Mouse (Mus musculus) hindlimb bud, embryonic 11.5 days (tissue): ENCODE data around the gene Gm12216.
"Not testable (repeated sequence)": the region's sequence is repeated elsewhere in the genome, so short reads cannot be mapped to it uniquely, and the experiment has no call there.

Experiments used
- DNase-seq: peaks from one replicate; pipeline ENCODE4 v3.0.0-alpha.2; 2012; ENCODE audit warnings: low read depth, low spot score; ENCODE audit errors: extremely low spot score

Gm12216 gene

GRCm38 (mm10) chr11:53858761-53859580 lies at the start of gene Gm12216:
Gene Gm12216, minus strand, starts transcription at chr11:53859256.
- not testable (repeated sequence) for DNase-seq

- no peak for DNase-seq
These were observed 49.6 kb upstream of the Gm12216 start for GRCm38 (mm10) chr11:53908686-53909085.

- DNase-seq: no peak
These were observed 45.5 kb upstream of the Gm12216 start for GRCm38 (mm10) chr11:53904534-53904925.

GRCm38 (mm10) chr11:53903781-53904533 lies 44.9 kb upstream of the Gm12216 start:
- DNase-seq: no peak

- DNase-seq: no peak
These were observed 43.7 kb upstream of the Gm12216 start for GRCm38 (mm10) chr11:53902741-53903140.

- DNase-seq: no peak
These were observed 41.9 kb upstream of the Gm12216 start for GRCm38 (mm10) chr11:53900991-53901390.

- DNase-seq: no peak
These were observed 40.9 kb upstream of the Gm12216 start for GRCm38 (mm10) chr11:53899981-53900380.

- no peak for DNase-seq
These were observed 39.9 kb upstream of the Gm12216 start for GRCm38 (mm10) chr11:53899004-53899403.

GRCm38 (mm10) chr11:53896935-53897334 lies 37.9 kb upstream of the Gm12216 start:
- no peak for DNase-seq

GRCm38 (mm10) chr11:53893451-53893850 lies 34.4 kb upstream of the Gm12216 start:
- no peak for DNase-seq

- DNase-seq: no peak
These were observed 33.8 kb upstream of the Gm12216 start for GRCm38 (mm10) chr11:53892716-53893416.

GRCm38 (mm10) chr11:53891505-53892451 lies 32.7 kb upstream of the Gm12216 start, which contains the start of gene Slc22a5:
Gene Slc22a5, minus strand, starts transcription at chr11:53891660.
- DNase-seq: peak; percentile 85

- DNase-seq: no peak
These were observed 31.9 kb upstream of the Gm12216 start for GRCm38 (mm10) chr11:53890906-53891504.

- no peak for DNase-seq
These were observed 31.2 kb upstream of the Gm12216 start for GRCm38 (mm10) chr11:53890225-53890624.

GRCm38 (mm10) chr11:53889091-53889645 lies 30.1 kb upstream of the Gm12216 start:
- DNase-seq: no peak

GRCm38 (mm10) chr11:53888242-53888641 lies 29.2 kb upstream of the Gm12216 start:
- no peak for DNase-seq

GRCm38 (mm10) chr11:53883287-53883686 lies 24.2 kb upstream of the Gm12216 start:
- DNase-seq: no peak

- not testable (repeated sequence) for DNase-seq
These were observed 19.0 kb upstream of the Gm12216 start for GRCm38 (mm10) chr11:53878096-53878495.

- DNase-seq: no peak
These were observed 17.4 kb upstream of the Gm12216 start for GRCm38 (mm10) chr11:53876488-53876887.

GRCm38 (mm10) chr11:53874706-53875105 lies 15.7 kb upstream of the Gm12216 start:
- no peak for DNase-seq
